Mouse (Mus musculus) WW6 (cell line): ENCODE measurements at regions not wholly inside any gene's neighbourhood (a gene's known extent, or its start where the extent isn't known, plus 50 kb on each side); places are given as distances from the start of the nearest gene placed in this dataset.
"Not testable (repeated sequence)": the region's sequence is repeated elsewhere in the genome, so short reads cannot be mapped to it uniquely, and the experiment has no call there.

Source experiments
- DNase-seq: peaks from one replicate; pipeline ENCODE4 v3.0.0-alpha.2; 2013; ENCODE audit warnings: low read depth, low spot score

- DNase-seq, result no peak
Measured at GRCm38 (mm10) chr11:23079936-23080794, 72.8 kb downstream of the Fam161a start.

- DNase-seq, result no peak
Measured at GRCm38 (mm10) chr11:23081616-23082015, 74.3 kb downstream of the Fam161a start.

DNA sequence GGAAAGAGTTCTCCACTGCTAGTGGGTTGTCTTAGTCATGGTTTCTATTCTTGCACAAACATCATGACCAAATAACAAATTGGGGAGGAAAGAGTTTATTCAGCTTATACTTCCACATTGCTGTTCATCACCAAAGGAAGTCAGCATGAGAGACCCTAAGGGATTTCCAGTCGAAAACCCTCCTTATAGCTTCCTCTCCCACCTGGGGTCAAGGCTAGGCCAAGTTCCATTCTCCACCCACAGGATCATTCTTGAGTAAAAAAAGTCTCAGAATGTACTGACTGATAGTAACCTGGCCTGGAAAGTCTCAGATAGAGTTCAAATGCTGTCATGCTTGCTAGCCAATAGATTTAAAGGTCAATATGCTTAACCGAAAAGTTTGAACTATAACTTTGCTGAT is 76.5 kb downstream of the Fam161a start:
- DNase-seq, result not testable (repeated sequence)

DNA sequence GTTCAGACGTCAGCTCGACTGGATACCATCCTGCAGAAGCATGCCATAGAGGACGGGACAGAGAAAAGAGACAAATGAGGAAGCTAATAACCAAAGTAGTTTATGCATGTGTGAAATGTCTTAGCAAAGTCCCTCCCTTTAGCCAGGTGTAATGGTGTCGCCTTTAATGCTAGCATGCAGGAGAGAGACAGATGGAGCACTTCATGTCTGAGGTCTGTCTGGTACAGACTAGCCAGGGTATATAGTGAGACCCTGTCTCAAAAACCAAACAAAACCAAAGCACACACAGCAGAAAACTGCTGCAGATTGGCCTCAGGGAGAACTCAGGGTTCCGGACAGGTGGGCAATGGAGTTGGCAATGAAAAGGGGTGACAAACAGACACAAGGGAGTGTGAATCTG is 88.0 kb downstream of the Fam161a start:
- no peak for DNase-seq

DNA sequence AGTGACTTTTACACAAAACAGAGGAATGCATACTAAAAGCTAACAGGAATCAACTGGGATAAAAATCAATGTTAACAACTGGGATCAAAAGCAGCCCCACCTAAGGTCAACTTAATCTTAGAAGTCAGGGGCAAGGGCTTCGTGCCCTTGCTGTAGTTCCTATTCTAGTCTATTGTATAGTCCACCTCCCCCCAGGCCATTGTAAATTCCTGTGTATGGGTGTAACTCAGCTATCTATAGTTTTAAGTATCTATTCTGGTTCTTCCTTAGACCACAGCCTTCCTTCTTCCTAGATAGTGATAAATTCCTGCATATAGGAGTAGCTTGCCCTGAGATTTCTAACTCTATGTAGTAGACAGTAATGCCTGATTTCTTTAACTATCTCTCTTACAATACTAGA is 88.4 kb downstream of the Fam161a start:
- DNase-seq, result not testable (repeated sequence)

DNA sequence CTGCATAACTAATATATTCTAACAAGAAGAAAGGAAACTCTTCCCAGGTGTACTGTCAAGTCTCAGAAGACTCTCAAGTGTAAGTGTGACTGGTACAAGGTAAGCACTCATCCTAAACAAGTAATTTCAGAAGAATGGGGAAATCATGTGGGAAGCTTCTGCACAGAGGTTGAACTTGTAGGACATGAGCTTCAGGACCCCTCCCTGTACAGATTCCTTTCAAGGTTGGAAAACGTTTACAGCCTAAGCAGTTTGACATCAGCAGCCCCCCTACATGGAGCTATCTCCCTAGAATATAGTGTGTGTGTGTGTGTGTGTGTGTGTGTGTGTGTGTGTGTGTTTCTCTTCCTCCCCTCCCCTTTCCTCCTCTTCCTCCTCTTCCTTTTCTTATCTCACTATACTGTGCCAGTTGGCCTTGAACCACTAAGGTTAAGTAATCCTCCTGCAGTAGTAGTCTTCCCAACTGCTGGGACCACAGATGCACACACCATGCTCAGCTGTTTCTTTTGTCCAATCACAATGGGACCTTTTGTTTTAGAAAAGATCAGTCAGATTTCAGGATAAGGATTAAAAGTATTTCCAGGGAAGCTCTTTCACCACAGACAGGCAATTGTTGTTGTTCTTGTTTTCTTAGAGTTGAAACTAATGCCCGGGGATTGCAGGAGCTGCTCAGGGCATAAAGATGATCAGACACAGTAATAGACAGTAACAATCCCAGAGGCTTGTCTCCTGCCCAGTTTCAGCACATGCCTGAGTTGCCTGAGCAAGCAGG is 89.3 kb downstream of the Fam161a start:
- DNase-seq, result no peak

DNA sequence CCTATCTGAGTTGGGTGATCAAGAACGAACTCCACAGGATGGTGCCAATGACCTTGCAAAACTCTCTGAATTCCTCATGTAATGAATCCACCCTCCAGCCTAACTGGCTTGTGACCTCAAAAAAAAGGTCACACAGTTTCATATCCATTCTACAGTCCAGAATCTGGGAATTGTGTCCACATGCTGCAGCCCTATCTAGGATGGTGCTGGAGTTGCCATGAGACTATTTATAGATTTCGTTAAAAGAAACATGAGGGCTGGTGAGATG is 89.8 kb downstream of the Fam161a start:
- DNase-seq, result no peak

DNA sequence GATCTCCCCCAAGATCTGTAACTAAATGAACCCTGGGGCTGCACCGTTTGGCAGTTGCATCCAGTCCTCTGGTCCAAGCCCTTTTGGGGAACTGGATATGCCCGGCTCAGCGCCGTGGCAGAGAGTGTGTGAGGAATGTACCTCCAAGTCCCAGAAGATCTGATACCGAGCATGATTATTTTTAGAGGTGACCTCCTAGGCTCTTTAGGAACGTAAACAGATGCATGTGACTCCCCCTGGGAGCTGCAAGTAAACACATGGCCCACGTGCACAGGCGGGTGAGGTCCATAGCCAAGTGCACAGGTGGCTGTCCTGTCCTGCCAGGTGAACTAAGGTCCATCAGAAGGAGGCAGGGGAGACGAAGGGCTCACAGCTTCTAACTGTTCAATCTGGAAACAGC is 107.3 kb downstream of the Fam161a start:
- DNase-seq, result no peak

DNA sequence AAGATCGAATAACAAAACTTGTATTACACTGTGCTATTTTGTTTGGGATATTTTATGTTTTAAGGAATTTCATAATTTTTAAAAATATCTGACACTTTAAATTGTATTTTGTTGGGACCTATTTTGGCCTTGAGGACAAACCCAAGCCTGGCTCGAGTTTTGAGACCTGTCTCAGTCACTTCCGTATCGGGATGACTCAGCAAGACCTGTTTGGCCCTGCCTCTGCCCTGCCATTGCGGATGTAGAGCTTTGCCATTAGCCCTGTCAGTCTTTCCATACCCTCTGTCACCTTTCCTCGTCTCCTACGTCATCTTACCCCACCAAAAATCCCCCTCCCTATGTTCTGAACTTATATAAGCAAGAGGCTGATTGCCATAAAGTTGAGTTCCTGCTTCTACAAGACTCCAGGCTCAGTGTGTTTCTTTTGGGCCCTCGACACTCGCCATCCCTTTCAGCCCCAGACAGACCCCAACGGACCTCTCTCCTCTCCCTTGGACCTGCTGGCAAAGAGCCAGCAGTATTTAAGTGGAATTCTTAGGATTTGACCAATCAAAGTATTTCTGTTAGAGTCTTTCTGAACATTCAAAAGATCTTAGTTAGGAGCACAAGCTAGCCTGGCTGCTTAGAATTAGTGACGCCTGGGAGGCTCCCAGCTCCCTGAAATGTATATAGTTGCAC is 113.3 kb downstream of the Fam161a start:
- no peak for DNase-seq

GRCm38 (mm10) chr11:23124198-23124951 is 117.0 kb downstream of the Fam161a start:
- DNase-seq, result peak; percentile 87

DNA sequence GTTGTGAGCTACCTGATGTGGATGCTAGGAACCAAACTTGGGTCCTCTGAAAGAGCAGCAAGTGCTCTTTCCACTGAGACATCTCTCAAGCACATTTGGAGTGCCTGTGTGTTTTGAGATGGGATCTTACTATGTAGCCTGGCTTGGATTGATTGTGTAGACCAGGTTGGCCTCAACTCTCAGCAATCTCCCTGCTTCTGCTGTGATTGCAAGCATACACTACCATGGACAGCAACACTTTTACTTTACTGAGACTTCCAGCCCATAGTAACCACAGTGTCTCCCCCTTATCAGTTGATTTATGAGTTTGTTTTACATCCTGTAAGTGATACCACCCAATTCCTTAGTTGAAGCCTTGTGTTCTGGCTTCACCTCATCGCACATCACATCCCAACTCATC is 123.8 kb downstream of the Fam161a start:
- DNase-seq, result no peak

GRCm38 (mm10) chr11:23131632-23132031 is 124.2 kb upstream of the Xpo1 start:
- DNase-seq, result no peak

- DNase-seq, result no peak
Measured at GRCm38 (mm10) chr11:23140429-23141099, 115.3 kb upstream of the Xpo1 start.

GRCm38 (mm10) chr11:23141100-23141837 is 114.6 kb upstream of the Xpo1 start:
- no peak for DNase-seq

DNA sequence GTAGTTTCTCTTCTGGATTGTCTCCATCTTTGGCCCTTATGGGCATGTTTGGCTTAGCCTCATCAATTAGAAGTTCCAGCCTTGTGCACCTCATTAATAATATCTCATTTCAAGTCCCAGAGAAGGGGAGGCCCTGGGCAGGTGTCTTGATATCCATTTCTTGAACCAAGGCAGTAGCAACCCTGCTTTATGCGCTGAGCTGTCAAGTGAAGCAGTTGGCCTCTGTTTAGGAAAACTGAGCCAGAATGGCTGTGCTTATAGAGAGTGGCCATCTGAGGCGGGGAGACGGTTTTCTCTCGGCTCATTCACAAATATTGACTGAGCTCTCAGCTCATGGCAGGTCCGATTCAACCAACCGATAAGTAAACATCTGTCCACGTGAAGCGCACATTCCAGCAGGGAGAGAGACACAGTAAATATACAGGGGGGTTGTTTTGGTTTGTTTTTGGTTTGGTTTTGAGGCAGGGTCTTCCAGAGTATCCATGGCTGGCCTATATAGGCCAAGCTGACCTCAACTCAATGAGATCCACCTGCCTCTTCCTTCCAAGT is 107.7 kb upstream of the Xpo1 start:
- DNase-seq, result no peak

GRCm38 (mm10) chr11:23149556-23150244 is 106.1 kb upstream of the Xpo1 start:
- peak; percentile 36 for DNase-seq

DNA sequence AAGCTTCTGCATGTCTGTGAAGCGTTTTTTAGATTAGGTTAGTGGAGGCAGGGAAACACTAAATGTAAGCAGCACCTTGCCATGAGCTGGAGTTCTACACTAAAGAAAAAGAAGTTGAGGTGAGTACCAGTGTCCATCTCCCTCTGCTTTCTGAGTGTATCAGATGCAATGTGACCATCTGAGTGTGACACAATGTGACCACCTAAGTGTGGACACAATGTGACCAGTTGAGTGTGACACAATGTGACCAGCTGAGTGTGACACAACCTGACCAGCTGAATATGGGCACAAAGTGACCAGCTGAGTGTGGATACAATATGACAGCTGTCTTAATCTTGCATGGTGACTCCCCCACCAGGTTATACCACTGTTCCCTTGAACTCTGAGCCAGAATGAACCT is 101.0 kb upstream of the Xpo1 start:
- DNase-seq, result no peak

DNA sequence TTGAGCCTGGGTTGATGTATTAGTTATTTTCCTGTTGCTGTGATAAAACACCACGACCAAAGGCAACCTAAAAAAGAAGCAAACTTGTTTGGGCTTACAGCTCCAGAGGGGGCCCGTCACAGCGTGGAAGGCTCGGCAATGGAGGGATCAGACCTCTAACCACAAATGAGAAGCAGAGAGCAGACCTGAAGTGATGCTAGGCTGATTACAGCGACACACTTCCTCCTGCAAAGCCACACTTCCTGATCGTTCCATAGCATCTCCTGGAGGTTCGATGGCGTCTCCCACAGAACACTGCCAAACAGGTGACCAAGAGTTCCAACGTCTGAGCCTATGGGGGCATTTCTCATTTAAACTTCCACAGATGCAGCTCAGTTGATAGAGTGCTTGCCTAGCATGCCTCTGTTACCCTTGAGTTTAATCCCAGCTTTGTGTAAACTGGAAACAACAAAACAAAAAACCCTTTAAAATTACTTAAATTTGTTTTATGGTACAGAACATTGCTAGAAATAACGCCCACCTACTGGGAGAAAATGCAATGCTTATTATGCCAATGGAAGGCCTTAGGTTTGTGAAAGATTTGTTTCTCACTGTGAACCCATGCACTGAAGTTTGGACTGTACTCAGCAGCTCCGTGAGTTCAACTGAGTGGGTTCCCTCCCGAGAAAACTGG is 87.2 kb upstream of the Xpo1 start:
- no peak for DNase-seq
